Mouse (Mus musculus) lung, postnatal 0 days (tissue): ENCODE results near the gene Odr4. TPM values are rescaled to one million over a fixed set of nuclear protein-coding genes. Genes with fewer than 3 reads are reported as not detected.

ENCODE experiments used
- ATAC-seq: fragments of 200-750 bp; cut with Nextera tagmentation; 2 replicates; pipeline ENCODE4 v1.8.0; 2017; ENCODE audit warnings: moderate library complexity
- DNase-seq: peaks from one replicate; pipeline ENCODE4 v3.0.0-alpha.2; 2016; ENCODE audit warnings: low spot score
- H3K27ac ChIP-seq: fragments of 300-500 bp; sonication (generic); 2 replicates; pipeline ENCODE4 v1.5.1; 2014; ENCODE audit warnings: antibody characterized with exemption, mild to moderate bottlenecking, low read length, mixed read lengths
- H3K27me3 ChIP-seq: fragments of 300-500 bp; sonication (generic); replicated peaks from 2 replicates; pipeline ENCODE4 v1.6.1; 2014; ENCODE audit warnings: low read length, mixed read lengths; ENCODE audit not compliant: insufficient read depth
- H3K36me3 ChIP-seq: fragments of 300-500 bp; sonication (generic); 2 replicates; pipeline ENCODE4 v1.6.1; 2014; ENCODE audit warnings: low read length, mixed read lengths; ENCODE audit not compliant: insufficient read depth
- H3K4me1 ChIP-seq: fragments of 300-500 bp; sonication (generic); 2 replicates; pipeline ENCODE4 v1.6.1; 2014; ENCODE audit warnings: antibody characterized with exemption, low read depth, low read length, mixed read lengths; ENCODE audit not compliant: insufficient read depth
- H3K4me2 ChIP-seq: fragments of 300-500 bp; sonication (generic); replicated peaks from 2 replicates; pipeline ENCODE4 v1.6.1; 2014; ENCODE audit warnings: low read depth, mild to moderate bottlenecking, low read length, moderate library complexity, mixed read lengths
- H3K4me3 ChIP-seq: fragments of 300-500 bp; sonication (generic); 2 replicates; pipeline ENCODE4 v1.5.1; 2014; ENCODE audit warnings: low read depth, low read length
- H3K9ac ChIP-seq: fragments of 300-500 bp; sonication (generic); replicated peaks from 2 replicates; pipeline ENCODE4 v1.6.1; 2014; ENCODE audit warnings: low read depth, mild to moderate bottlenecking
- H3K9me3 ChIP-seq: fragments of 300-500 bp; sonication (generic); 2 replicates; pipeline ENCODE4 v1.6.1; 2016; ENCODE audit warnings: low read length, mixed read lengths
- CTCF ChIP-seq: IDR thresholded peaks from 2 replicates; pipeline ENCODE4 v1.5.1; 2016; ENCODE audit warnings: antibody characterized with exemption, mild to moderate bottlenecking
- EP300 ChIP-seq: IDR thresholded peaks from 2 replicates; pipeline ENCODE4 v1.6.1; 2016; ENCODE audit warnings: antibody characterized with exemption, mild to moderate bottlenecking, control low read depth
- WGBS: fragments of 180-500 bp; shearing (Covaris S2); extraction: QIAGEN DNeasy Blood & Tissue Kit; methylation state at CpG from one replicate; pipeline ENCODE4 v1.1.7; 2014; 5-methylcytosine and 5-hydroxymethylcytosine counted together
- polyA plus RNA-seq: library from polyadenylated mRNA; unstranded; fragments of >200 nt; fragmentation: Nextera tagmentation; extraction: Ambion mirVana; gene quantifications from 2 replicates; pipeline ENCODE4 v1.2.1, GENCODE M21; 2015

Gene Odr4
- 39.1 and 43.4 TPM in 2 replicates for polyA plus RNA-seq

DNA sequence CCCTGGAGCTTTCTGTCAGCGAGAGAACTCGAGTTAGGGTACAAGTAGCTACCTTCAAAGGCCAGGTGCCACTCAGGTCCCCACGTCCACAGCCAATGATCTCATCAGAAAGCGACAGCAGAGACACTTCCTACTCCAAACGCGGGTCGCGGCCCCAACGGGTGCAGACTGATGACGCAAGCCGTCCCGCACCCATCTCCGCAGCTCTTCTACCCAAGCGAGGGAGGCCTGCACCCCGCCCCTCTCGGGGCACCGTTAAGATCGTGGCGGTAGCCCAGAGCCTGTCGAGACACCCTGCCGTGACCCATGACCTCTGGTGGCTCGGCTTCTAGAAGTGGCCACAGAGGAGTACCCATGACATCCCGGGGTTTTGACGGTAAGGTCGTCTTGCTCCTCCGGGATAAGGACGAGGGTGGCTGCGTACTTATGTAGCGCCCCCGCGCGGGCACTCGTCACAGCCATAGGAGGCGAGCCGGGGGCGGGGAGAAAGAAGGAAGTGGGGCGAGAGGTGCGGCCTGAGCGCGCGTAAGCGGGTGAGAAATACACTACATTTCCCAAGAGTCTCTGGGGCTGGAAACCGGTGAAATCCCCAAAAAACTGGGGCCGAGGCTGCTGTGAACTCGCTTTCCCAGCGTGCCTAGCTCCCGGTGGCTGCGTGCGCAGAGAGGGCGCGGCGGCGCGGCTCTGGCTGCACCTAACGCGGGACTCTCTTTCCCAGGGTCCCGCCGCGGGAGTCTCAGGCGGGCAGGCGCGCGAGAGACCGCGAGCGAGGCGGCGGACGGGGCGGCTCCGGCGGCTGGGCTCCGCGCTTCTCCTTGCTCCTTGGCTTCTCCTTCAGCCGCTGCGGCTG is at the start of gene Odr4, which contains the start of gene Tpr:
TSS of gene Odr4 (minus strand) at position 443 of the 850 bp plus-strand sequence.
TSS of gene Tpr (plus strand) at position 201 of the 850 bp plus-strand sequence.
- DNase-seq (peak; percentile 100), ATAC-seq (peak; percentile 97)
- Histone ChIP-seq H3K9ac (peak within 1 kb of the TSS; percentile 80), H3K27me3 (no peaks in the 10 kb centered on the region), H3K4me3 (peak within 1 kb of the TSS; percentile 72), H3K9me3 (no peaks in the 10 kb centered on the region), H3K36me3 (0 out of 2 replicates have a peak, but pooled peaks cover 20% of the 10 kb centered on the region), H3K27ac (peak within 1 kb of the TSS; percentile 93), H3K4me1 (no peaks in the 10 kb centered on the region), H3K4me2 (peak within 1 kb of the TSS; percentile 68)
- peak; percentile 70 for TF ChIP-seq EP300
- TF ChIP-seq CTCF, result peak; percentile 84
- under 1% methylated on average over 67 of the region's 76 CpGs for WGBS

DNA sequence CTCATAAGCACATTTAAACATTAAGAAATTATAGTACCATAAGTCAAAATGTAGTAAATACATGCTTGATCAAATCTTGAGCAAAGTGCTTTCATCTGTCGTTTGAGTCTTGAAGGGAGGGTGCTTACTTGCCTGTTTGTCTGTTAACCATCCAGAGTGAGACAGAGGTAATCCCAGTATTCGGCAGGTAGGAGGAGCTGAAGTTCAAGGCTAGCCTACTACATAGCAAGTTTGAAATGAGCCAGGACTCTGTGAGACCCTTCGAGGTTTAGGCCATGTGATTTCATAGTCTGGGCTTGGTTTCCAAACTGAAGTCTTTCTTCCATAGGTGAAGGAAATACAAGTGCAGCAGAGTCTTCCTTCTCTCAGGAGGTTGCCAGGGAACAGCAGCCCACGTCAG is 48.9 kb upstream of the Odr4 start:
- ATAC-seq, result no peak
- Histone ChIP-seq H3K4me2 (no peak overlapping the region), H3K27ac (no peak overlapping the region), H3K4me1 (no peaks in the 10 kb centered on the region), H3K9me3 (no peaks in the 10 kb centered on the region), H3K36me3 (peaks cover 58% of the 10 kb centered on the region), H3K4me3 (no peak overlapping the region), H3K27me3 (no peaks in the 10 kb centered on the region), H3K9ac (no peak overlapping the region)
- TF ChIP-seq EP300 (no peak), CTCF (peak; percentile 26; the same call in 1 of the 2 replicates)
- DNase-seq, result no peak
- WGBS, result 77% methylated on average over 4 of the region's 4 CpGs

DNA sequence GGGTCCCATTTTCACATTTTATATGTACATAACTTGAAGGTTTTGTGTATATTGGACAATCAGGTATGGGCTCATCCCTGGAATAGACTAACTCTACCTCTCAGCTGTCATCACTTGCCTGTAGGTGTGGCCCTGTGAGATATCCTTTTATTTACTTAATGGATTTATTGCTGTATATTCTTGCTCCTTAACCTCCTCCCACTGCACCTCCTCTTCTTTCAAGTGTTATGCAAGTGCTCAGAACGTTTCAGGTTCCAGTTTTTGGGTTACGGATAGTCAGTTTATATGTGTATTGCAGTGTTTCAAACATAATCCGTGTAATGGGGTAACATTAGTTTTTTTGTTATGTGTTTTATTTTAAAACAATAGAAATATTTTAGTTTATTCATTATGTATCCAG is 45.8 kb upstream of the Odr4 start:
- WGBS, result 90% methylated on average over 3 of the region's 3 CpGs
- no peaks in the 10 kb centered on the region for H3K27me3 ChIP-seq
- ATAC-seq, result no peak
- peaks cover 62% of the 10 kb centered on the region for H3K36me3 ChIP-seq
- no peak overlapping the region for H3K27ac ChIP-seq
- H3K4me3 ChIP-seq, result no peak overlapping the region
- no peak for TF ChIP-seq CTCF
- no peak for TF ChIP-seq EP300
- DNase-seq, result no peak
- no peak overlapping the region for H3K4me2 ChIP-seq
- H3K9ac ChIP-seq, result no peak overlapping the region
- H3K9me3 ChIP-seq, result no peaks in the 10 kb centered on the region
- H3K4me1 ChIP-seq, result no peaks in the 10 kb centered on the region

DNA sequence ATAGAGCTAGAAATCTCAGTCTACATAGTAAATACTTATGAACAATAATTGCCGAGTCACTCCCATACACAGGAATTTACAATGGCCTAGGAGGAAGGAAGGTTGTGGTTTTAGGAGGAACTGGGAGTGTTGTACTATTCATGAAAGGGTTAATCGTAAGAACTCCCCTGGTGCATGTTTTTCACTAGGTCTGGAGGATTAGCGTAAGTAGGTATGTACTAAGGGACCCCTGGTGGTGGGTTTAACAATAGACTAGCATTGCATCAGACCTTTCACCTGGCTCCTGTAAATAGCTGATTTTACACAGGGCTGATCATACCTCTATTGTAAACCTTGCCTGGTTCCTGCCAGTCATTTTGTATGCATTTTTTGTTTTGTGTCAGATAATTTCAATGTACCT is 33.3 kb upstream of the Odr4 start:
- Histone ChIP-seq H3K4me1 (no peaks in the 10 kb centered on the region), H3K36me3 (peaks cover 73% of the 10 kb centered on the region), H3K9ac (no peak overlapping the region), H3K9me3 (no peaks in the 10 kb centered on the region), H3K27me3 (no peaks in the 10 kb centered on the region), H3K4me2 (no peak overlapping the region), H3K27ac (no peak overlapping the region), H3K4me3 (no peak overlapping the region)
- ATAC-seq (no peak), DNase-seq (no peak)
- TF ChIP-seq CTCF (no peak), EP300 (no peak)
- WGBS, result 77% methylated on average over 3 of the region's 3 CpGs

DNA sequence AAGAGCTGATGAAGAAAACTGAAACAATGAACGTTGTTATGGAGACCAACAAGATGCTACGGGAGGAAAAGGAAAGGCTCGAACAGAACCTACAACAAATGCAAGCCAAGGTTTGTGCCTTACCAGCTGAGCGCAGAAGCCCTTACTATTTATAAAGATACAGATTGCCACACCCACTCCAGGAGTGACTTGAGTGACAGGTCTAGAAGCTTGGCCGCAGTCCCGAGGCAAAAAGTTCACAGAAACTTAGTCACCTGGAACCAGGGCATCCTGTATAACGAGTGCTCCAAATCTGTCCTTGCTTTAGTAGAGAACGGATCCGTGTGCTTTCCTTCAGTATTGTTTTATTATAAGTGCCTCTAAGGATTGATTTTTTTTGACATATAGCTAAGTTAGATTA is 32.8 kb upstream of the Odr4 start:
- TF ChIP-seq EP300 (no peak), CTCF (no peak)

DNA sequence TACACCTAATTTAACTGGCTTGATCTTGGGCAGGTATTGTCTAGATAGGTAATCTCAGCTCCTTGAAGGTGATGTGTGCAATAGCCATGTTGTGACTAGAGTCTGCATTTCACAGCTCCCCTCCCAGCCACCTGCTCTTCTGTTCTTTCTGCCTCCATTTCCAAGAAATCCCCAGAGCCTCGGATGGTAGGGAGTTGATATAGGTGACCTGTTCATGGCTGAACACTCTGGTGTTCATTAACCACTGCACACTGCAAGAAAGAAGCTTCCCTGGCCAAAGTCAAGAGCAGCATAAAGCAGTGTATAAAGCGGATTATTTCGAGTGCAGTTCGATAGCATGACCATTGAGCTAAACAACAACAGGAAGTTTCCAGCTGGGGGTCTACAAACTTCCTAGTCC is 25.5 kb upstream of the Odr4 start:
- TF ChIP-seq EP300, result no peak
- TF ChIP-seq CTCF, result no peak
- no peak overlapping the region for H3K27ac ChIP-seq
- no peaks in the 10 kb centered on the region for H3K9me3 ChIP-seq
- peaks cover 67% of the 10 kb centered on the region for H3K36me3 ChIP-seq
- H3K4me1 ChIP-seq, result no peaks in the 10 kb centered on the region
- H3K9ac ChIP-seq, result no peak overlapping the region
- no peak for ATAC-seq
- no peak overlapping the region for H3K4me3 ChIP-seq
- no peak overlapping the region for H3K4me2 ChIP-seq
- no peaks in the 10 kb centered on the region for H3K27me3 ChIP-seq
- WGBS, result 94% methylated on average over 4 of the region's 4 CpGs
- no peak for DNase-seq

More for the DNA sequence above, 32.8 kb upstream of the Odr4 start:
- Histone ChIP-seq H3K36me3 (peaks cover 71% of the 10 kb centered on the region), H3K27ac (no peak overlapping the region), H3K4me2 (no peak overlapping the region), H3K9ac (no peak overlapping the region), H3K27me3 (no peaks in the 10 kb centered on the region), H3K9me3 (no peaks in the 10 kb centered on the region), H3K4me3 (no peak overlapping the region), H3K4me1 (no peaks in the 10 kb centered on the region)
- WGBS, result 85% methylated on average over 9 of the region's 9 CpGs
- ATAC-seq, result no peak
- peak; percentile 9 for DNase-seq
